Mouse (Mus musculus) liver, embryonic 13.5 days (tissue): Measurements from ENCODE around the gene Col5a1. TPM values are rescaled to one million over a fixed set of nuclear protein-coding genes. Genes with fewer than 3 reads are reported as not detected.

Experiments
- ATAC-seq: fragments of 200-750 bp; cut with Nextera tagmentation; 2 replicates; pipeline ENCODE4 v1.8.0; 2017; ENCODE audit warnings: low read depth, mild to moderate bottlenecking, moderate number of reproducible peaks, moderate library complexity
- DNase-seq: peaks from one replicate; pipeline ENCODE4 v3.0.0; 2022
- H3K27ac ChIP-seq: fragments of 300-500 bp; sonication (generic); 2 replicates; pipeline ENCODE4 v1.5.1; 2015; ENCODE audit warnings: moderate library complexity, mild to moderate bottlenecking, inconsistent platforms
- H3K27me3 ChIP-seq: fragments of 300-500 bp; sonication (generic); 2 replicates; pipeline ENCODE4 v1.6.1; 2015; ENCODE audit warnings: mild to moderate bottlenecking, inconsistent platforms
- H3K36me3 ChIP-seq: fragments of 300-500 bp; sonication (generic); 2 replicates; pipeline ENCODE4 v1.6.1; 2015; ENCODE audit warnings: mild to moderate bottlenecking, inconsistent platforms
- H3K4me1 ChIP-seq: fragments of 300-500 bp; sonication (generic); replicated peaks from 2 replicates; pipeline ENCODE4 v1.6.1; 2015; ENCODE audit warnings: inconsistent platforms
- H3K4me2 ChIP-seq: fragments of 300-500 bp; sonication (generic); 2 replicates; pipeline ENCODE4 v1.6.1; 2015; ENCODE audit warnings: inconsistent platforms, mild to moderate bottlenecking, moderate library complexity
- H3K4me3 ChIP-seq: fragments of 300-500 bp; sonication (generic); replicated peaks from 2 replicates; pipeline ENCODE4 v1.5.1; 2015; ENCODE audit warnings: mild to moderate bottlenecking, inconsistent platforms
- H3K9ac ChIP-seq: fragments of 300-500 bp; sonication (generic); 2 replicates; pipeline ENCODE4 v1.6.1; 2015; ENCODE audit warnings: mild to moderate bottlenecking, inconsistent platforms
- H3K9me3 ChIP-seq: fragments of 300-500 bp; sonication (generic); replicated peaks from 2 replicates; pipeline ENCODE4 v1.6.1; 2016; ENCODE audit warnings: inconsistent platforms
- WGBS: fragments of 180-500 bp; shearing (Covaris S2); methylation state at CpG from one replicate; pipeline ENCODE4 v1.1.7; 2015; ENCODE audit not compliant: insufficient replicate concordance; 5-methylcytosine and 5-hydroxymethylcytosine counted together
- polyA plus RNA-seq: library from polyadenylated mRNA; unstranded; fragments of >200 nt; fragmentation: Nextera tagmentation; extraction: Ambion mirVana; gene quantifications from 2 replicates; pipeline ENCODE4 v1.2.1, GENCODE M21; 2015

Gene Col5a1
- polyA plus RNA-seq, 1 experiment from 2014 or later, result 11.1 TPM

- no peak overlapping the region for H3K4me3 ChIP-seq
- peak overlapping the region; percentile 93 for H3K27ac ChIP-seq
- DNase-seq (no peak), ATAC-seq (no peak)
- no peak overlapping the region for H3K4me2 ChIP-seq
- H3K9me3 ChIP-seq, result no peaks in the 10 kb centered on the region
- WGBS, result 73% methylated on average over 4 of the region's 4 CpGs
- no peak overlapping the region; the same call in 1 of the 2 replicates for H3K9ac ChIP-seq
- no peaks in the 10 kb centered on the region for H3K27me3 ChIP-seq
- peaks cover 71% of the 10 kb centered on the region for H3K4me1 ChIP-seq
- peaks cover 6% of the 10 kb centered on the region; the same call in 1 of the 2 replicates for H3K36me3 ChIP-seq
These were observed 122.0 kb downstream of the Col5a1 start for GRCm38 (mm10) chr2:28008261-28008660.

DNA sequence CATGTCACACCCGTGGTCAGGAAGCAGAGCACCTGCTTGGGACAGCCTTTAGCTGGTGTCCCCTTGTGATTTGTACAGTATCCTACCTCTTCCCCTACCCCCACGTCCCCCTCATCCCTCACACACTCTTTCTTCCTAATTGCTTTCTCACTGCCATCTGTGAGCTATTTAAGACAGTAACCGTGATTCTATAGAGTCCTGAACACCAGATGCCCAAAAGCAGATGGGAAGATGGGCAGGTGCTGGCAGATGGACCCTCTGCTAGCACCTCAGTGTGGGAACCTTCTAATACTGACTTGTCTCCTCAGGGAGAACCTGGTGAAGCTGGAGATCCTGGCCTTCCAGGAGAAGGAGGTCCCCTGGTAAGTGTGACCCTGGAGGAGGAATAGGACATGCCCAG is 126.1 kb downstream of the Col5a1 start:
- Histone ChIP-seq H3K27ac (peak overlapping the region; percentile 68), H3K36me3 (peaks cover 10% of the 10 kb centered on the region; the same call in 1 of the 2 replicates), H3K4me1 (peaks cover 65% of the 10 kb centered on the region), H3K9me3 (no peaks in the 10 kb centered on the region), H3K4me2 (no peak overlapping the region), H3K4me3 (no peak overlapping the region), H3K27me3 (no peaks in the 10 kb centered on the region), H3K9ac (peak overlapping the region; percentile 30; the same call in 1 of the 2 replicates)
- 76% methylated on average over 3 of the region's 3 CpGs for WGBS
- ATAC-seq (no peak), DNase-seq (no peak)

DNA sequence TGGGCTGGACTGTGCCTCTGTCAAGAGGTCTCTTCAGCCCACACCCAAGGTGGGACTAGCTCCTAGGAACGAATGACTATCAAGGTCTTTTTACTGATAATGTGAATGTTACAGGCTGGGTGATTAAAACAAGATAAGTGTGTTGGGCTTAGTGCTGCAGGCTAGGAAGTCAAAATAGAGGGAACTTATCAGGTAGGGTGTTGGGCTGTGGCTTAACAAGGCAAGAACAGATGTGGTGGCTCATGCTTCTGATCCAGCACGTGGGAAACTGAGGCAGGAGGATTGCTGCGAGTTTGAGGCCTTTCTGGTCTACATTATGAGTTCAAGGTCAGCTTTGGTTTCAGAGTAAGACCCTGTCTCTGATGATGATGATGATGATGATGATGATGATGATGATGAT is 128.6 kb downstream of the Col5a1 start:
- Histone ChIP-seq H3K9ac (0 out of 2 replicates have a peak overlapping the region, but pooled peaks have one; percentile 18), H3K9me3 (no peaks in the 10 kb centered on the region), H3K27me3 (no peaks in the 10 kb centered on the region), H3K36me3 (0 out of 2 replicates have a peak, but pooled peaks cover 14% of the 10 kb centered on the region), H3K4me2 (no peak overlapping the region), H3K4me3 (no peak overlapping the region), H3K27ac (peak overlapping the region; percentile 68), H3K4me1 (peaks cover 59% of the 10 kb centered on the region)
- 29% methylated on average over 3 of the region's 3 CpGs for WGBS
- DNase-seq, result no peak
- peak; percentile 80 for ATAC-seq

DNA sequence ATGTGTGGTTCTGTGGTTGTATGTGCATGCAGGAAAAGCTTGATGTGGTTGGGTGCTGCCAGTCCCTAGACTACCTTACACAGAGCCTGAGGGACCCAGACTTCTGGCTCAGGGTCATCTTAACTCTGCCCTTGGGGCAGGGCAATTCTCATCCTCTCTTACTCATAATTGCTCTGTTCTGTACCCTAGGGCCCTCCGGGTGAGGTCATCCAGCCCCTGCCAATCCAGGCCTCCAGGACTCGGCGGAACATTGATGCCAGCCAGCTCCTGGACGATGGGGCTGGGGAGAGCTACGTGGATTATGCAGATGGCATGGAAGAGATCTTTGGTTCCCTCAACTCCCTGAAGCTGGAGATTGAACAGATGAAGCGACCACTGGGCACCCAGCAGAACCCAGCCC is 138.2 kb downstream of the Col5a1 start:
- DNase-seq (no peak), ATAC-seq (no peak)
- WGBS, result 87% methylated on average over 6 of the region's 6 CpGs
- H3K4me2 ChIP-seq, result no peak overlapping the region
- H3K27me3 ChIP-seq, result no peaks in the 10 kb centered on the region
- no peak overlapping the region for H3K9ac ChIP-seq
- no peaks in the 10 kb centered on the region for H3K9me3 ChIP-seq
- no peaks in the 10 kb centered on the region; the same call in none of the 2 replicates for H3K4me1 ChIP-seq
- H3K4me3 ChIP-seq, result no peak overlapping the region
- peak overlapping the region; percentile 55 for H3K27ac ChIP-seq
- H3K36me3 ChIP-seq, result peaks cover 40% of the 10 kb centered on the region

GRCm38 (mm10) chr2:28025776-28026175 is 139.6 kb downstream of the Col5a1 start:
- Histone ChIP-seq H3K27ac (0 out of 2 replicates have a peak overlapping the region, but pooled peaks have one; percentile 36), H3K4me1 (peaks cover 11% of the 10 kb centered on the region), H3K36me3 (peaks cover 40% of the 10 kb centered on the region), H3K4me2 (no peak overlapping the region), H3K9me3 (no peaks in the 10 kb centered on the region), H3K4me3 (no peak overlapping the region), H3K9ac (no peak overlapping the region), H3K27me3 (no peaks in the 10 kb centered on the region)
- DNase-seq (no peak), ATAC-seq (no peak)
- 84% methylated on average over 4 of the region's 4 CpGs for WGBS

DNA sequence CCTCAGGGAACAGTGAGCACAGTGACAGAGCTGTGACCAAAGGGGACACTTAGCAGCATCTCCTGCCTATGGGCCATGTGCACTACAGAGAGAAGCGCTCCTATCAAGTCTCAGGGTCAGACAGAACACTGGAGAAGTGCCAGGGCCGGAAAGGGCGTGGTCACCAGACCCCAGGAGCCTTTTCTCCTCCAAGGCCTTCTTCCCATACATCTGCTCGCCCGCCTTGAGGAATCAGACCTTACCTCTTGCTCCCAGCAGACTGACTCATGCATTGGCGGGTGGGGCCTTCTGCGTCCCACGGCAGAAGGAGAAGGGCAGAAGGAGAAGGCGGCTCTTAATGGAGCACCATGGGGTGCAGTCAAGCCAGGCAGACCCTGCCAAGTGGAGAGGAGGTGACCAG is 145.6 kb downstream of the Col5a1 start:
- Histone ChIP-seq H3K4me1 (peaks cover 45% of the 10 kb centered on the region), H3K36me3 (peaks cover 15% of the 10 kb centered on the region), H3K27me3 (no peaks in the 10 kb centered on the region), H3K4me3 (no peak overlapping the region), H3K4me2 (peak overlapping the region; percentile 42), H3K9ac (peak overlapping the region; percentile 62), H3K27ac (peak overlapping the region; percentile 82), H3K9me3 (no peaks in the 10 kb centered on the region)
- 39% methylated on average over 9 of the region's 9 CpGs for WGBS
- DNase-seq (no peak), ATAC-seq (peak; percentile 51)

GRCm38 (mm10) chr2:28032469-28032868 is 146.2 kb downstream of the Col5a1 start:
- ATAC-seq, result peak; percentile 84
- Histone ChIP-seq H3K27ac (peak overlapping the region; percentile 82), H3K4me2 (peak overlapping the region; percentile 42), H3K9ac (peak overlapping the region; percentile 62), H3K4me1 (peaks cover 45% of the 10 kb centered on the region), H3K27me3 (no peaks in the 10 kb centered on the region), H3K36me3 (peaks cover 21% of the 10 kb centered on the region), H3K9me3 (no peaks in the 10 kb centered on the region), H3K4me3 (no peak overlapping the region)
- DNase-seq, result no peak
- 30% methylated on average over 11 of the region's 11 CpGs for WGBS

- Histone ChIP-seq H3K9ac (0 out of 2 replicates have a peak overlapping the region, but pooled peaks have one; percentile 62), H3K27ac (peak overlapping the region; percentile 82), H3K36me3 (peaks cover 8% of the 10 kb centered on the region; the same call in 1 of the 2 replicates), H3K27me3 (no peaks in the 10 kb centered on the region), H3K4me3 (no peak overlapping the region), H3K9me3 (no peaks in the 10 kb centered on the region), H3K4me2 (no peak overlapping the region), H3K4me1 (peaks cover 45% of the 10 kb centered on the region)
- 87% methylated on average over 13 of the region's 13 CpGs for WGBS
- ATAC-seq, result no peak
- no peak for DNase-seq
These were observed 147.9 kb downstream of the Col5a1 start for GRCm38 (mm10) chr2:28034011-28034710.

DNA sequence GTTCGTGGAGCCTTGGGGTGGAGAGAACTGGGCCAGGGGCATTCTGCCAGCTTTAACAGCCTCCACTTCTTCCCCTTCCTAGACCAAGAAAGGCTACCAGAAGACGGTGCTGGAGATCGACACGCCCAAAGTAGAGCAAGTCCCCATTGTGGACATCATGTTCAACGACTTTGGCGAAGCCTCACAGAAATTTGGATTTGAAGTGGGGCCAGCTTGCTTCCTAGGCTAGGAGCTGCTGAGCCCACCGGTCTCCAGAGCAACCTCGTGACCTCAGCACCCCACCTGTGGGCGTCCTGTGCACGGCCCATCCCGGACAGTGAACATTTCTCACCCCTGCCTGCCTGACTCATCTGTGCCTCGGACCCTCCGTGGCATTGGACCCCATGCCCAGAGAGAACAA is 150.6 kb downstream of the Col5a1 start:
- no peaks in the 10 kb centered on the region for H3K9me3 ChIP-seq
- ATAC-seq, result no peak
- peaks cover 24% of the 10 kb centered on the region for H3K4me1 ChIP-seq
- WGBS, result 86% methylated on average over 13 of the region's 13 CpGs
- H3K9ac ChIP-seq, result no peak overlapping the region
- H3K27me3 ChIP-seq, result no peaks in the 10 kb centered on the region
- H3K27ac ChIP-seq, result 0 out of 2 replicates have a peak overlapping the region, but pooled peaks have one; percentile 3
- no peak overlapping the region for H3K4me2 ChIP-seq
- H3K4me3 ChIP-seq, result no peak overlapping the region
- DNase-seq, result no peak
- peaks cover 8% of the 10 kb centered on the region; the same call in 1 of the 2 replicates for H3K36me3 ChIP-seq

DNA sequence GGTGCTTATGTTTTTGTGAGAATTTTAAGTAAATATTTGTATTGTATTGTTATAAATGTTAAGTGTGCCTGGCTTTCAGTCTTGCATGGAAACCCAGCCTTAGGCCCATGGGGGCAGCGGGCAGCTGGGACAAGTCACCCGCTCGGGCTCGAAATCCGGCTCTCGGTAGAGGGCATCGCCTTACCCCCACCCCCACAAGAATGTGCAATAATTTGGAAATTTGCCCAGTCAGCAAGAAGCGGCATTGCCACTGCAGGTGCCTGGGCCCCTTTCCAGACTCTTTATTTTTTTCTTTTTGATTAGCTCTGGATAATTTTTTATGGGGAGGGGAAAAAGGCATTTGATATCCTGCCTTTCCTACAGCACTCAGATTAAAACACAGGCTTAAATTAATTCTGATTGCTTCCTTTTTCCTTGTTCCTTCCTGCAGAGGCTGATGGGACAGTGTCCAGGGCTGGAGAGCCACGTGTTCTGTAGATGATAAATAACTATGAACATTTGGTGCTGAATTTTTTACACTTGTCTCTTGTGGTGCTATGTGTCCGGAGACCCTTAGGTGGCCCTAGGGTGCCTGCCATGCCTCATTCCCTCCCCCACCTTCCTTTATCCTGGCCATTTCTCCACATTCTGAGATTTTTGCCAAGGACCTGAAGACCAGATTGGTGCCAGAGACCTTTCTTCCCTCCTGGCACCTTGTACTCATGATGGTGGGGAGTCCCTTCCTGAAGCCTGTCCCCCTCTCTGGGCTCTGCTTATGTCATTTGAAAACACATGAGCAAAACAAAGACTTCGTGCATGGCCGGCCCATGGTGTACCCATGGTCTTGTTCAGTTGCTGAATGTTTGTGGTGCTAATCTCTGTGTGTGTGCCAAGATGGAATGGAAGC is 151.5 kb downstream of the Col5a1 start:
- Histone ChIP-seq H3K27ac (no peak overlapping the region; the same call in 1 of the 2 replicates), H3K4me1 (peaks cover 15% of the 10 kb centered on the region), H3K9ac (no peak overlapping the region), H3K27me3 (no peaks in the 10 kb centered on the region), H3K4me2 (no peak overlapping the region), H3K36me3 (peaks cover 8% of the 10 kb centered on the region; the same call in 1 of the 2 replicates), H3K4me3 (no peak overlapping the region), H3K9me3 (no peaks in the 10 kb centered on the region)
- 78% methylated on average over 12 of the region's 12 CpGs for WGBS
- ATAC-seq (no peak), DNase-seq (no peak)
